14 mouse cellular contexts compared by ENCODE assay signal in the genomic region with DNA sequence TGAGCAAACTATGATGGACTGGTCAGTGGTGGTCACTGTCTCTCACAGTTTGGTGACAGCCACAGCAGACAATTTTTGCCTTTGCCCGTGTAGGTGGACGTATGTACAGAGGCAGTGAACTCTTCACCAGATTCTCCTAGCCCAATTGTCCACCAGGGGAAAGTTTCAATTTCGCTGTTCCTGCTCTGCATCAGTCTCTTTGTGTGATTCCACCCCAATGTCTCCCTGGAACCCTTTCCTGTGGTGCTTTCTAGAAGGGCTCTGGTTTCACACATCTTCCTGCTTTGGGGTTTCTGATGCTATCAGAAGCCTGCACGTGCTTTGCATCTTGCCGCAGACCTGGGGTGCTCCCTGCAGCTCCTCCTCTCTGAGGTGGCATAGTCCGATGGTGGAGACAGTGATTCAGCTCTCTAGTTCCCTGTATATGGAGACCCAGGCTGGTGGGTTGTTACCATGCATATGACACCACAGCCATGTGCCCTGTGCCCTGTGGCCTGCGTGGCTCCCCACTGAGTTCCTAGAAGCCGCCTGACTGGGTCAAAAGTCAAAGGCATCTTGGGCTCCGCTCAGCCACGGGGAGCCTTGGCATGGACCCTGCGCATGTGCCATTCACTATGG. TPM values are rescaled to one million over a fixed set of nuclear protein-coding genes. Genes with fewer than 3 reads are reported as not detected.
A peak's percentile ranks its signal among the peaks of the same experiment; 100 is the strongest.
DNase-seq lines count a peak whose midpoint lies in the region; ATAC-seq and TF ChIP-seq lines count a peak whose summit lies in the region.
"Had no signal": no experiment of that assay in that cellular context is flagged by ENCODE, and none has a peak within 500 bp of the region (broad histone marks: within the 10 kb centered on the region; RNA-seq: fewer than 3 reads in every experiment).

No protein-coding gene starts in this region.

- dilution Hi-C loops in CH12.LX (cut with MboI; ENCODE audit: extremely low pct_ligation_motif_present, extremely low pct_unique_long_range_greater_than_20kb, low sequenced_read_pairs) = no loop called here

- no peaks in the 10 kb centered on the region for H3K27me3 ChIP-seq in kidney, postnatal 0 days (ENCODE audit: insufficient read depth, low read length)
- no peaks in the 10 kb centered on the region for H3K27me3 ChIP-seq in kidney, embryonic 16.5 days (ENCODE audit: insufficient read depth, low read length)
- peaks cover 97% of the 10 kb centered on the region for H3K27me3 ChIP-seq in CH12.LX (replicated peaks)
- H3K27me3 ChIP-seq in hindbrain, embryonic 10.5 days (ENCODE audit: insufficient read depth, poor library complexity, severe bottlenecking) = no peaks in the 10 kb centered on the region; the same call in 1 of the 2 replicates
- H3K27me3 ChIP-seq: limb, embryonic 12.5 days; Patski had no signal

- 0 out of 2 replicates have a peak, but pooled peaks have one; percentile 2 for TF ChIP-seq CTCF in kidney, postnatal 0 days (IDR thresholded peaks at IDR 0.05; ENCODE audit: low read depth)
- no peak for TF ChIP-seq CTCF in CH12.LX (conservative IDR thresholded peaks at IDR 0.05 in 1 of 2, IDR thresholded peaks at IDR 0.05 in 1 of 2; ENCODE audit: low read depth in 2 of 2, low read length in 2 of 2)

- ATAC-seq in kidney, postnatal 0 days (replicated peaks; ENCODE audit: low FRiP score, low read depth) = no peak
- no peak for ATAC-seq in kidney, embryonic 16.5 days (ENCODE audit: low FRiP score, low TSS enrichment)
- ATAC-seq in inflammation-experienced regulatory T-cells, adult 6 months = peak; percentile 72
- ATAC-seq: liver, postnatal 0 days; Patski had no signal

- no peak for DNase-seq in kidney, postnatal 0 days (ENCODE audit: low spot score)
- no peak for DNase-seq in CH12.LX (ENCODE audit: extremely low read depth)
- peak; percentile 63 for DNase-seq in thymus, postnatal 0 days (ENCODE audit: low spot score)
- DNase-seq in right cerebral cortex, postnatal 36 days (ENCODE audit: low spot score in 2 of 2) = no peak
- no peak for DNase-seq in urinary bladder, postnatal 4 days (ENCODE audit: low spot score in 2 of 2)
- DNase-seq in hindbrain, embryonic 10.5 days (ENCODE audit: low spot score) = no peak
- DNase-seq: cerebellum, adult 8-10 months; liver, postnatal 0 days had no signal

- TF ChIP-seq POLR2A in CH12.LX (IDR thresholded peaks at IDR 0.05; ENCODE audit: low read depth, low read length) = no peak

- no peak overlapping the region for H3K4me2 ChIP-seq in kidney, postnatal 0 days (ENCODE audit: low read length)
- H3K4me2 ChIP-seq in kidney, embryonic 16.5 days (replicated peaks; ENCODE audit: low read depth, low read length) = no peak overlapping the region
- H3K4me2 ChIP-seq in CH12.LX (ENCODE audit: insufficient read depth, low read depth, poor library complexity, severe bottlenecking) = no peak overlapping the region
- H3K4me2 ChIP-seq: limb, embryonic 12.5 days; midbrain, embryonic 12.5 days had no signal

- H3K27ac ChIP-seq in kidney, postnatal 0 days = no peak overlapping the region
- H3K27ac ChIP-seq in kidney, embryonic 16.5 days (ENCODE audit: low read length) = no peak overlapping the region
- H3K27ac ChIP-seq in CH12.LX (ENCODE audit: insufficient read depth, low read depth) = no peak overlapping the region
- no peak overlapping the region for H3K27ac ChIP-seq in hindbrain, embryonic 10.5 days
- H3K27ac ChIP-seq: limb, embryonic 12.5 days; midbrain, embryonic 12.5 days had no signal

- no peaks in the 10 kb centered on the region for H3K36me3 ChIP-seq in kidney, postnatal 0 days (ENCODE audit: insufficient read depth, low read length)
- no peaks in the 10 kb centered on the region for H3K36me3 ChIP-seq in kidney, embryonic 16.5 days (ENCODE audit: insufficient read depth, low read length)
- no peaks in the 10 kb centered on the region for H3K36me3 ChIP-seq in CH12.LX (replicated peaks in 1 of 2; ENCODE audit: control insufficient read depth in 1 of 2, insufficient read depth in 1 of 2, low read length in 1 of 2)
- no peaks in the 10 kb centered on the region for H3K36me3 ChIP-seq in hindbrain, embryonic 10.5 days
- H3K36me3 ChIP-seq: limb, embryonic 12.5 days; midbrain, embryonic 12.5 days had no signal

- in situ Hi-C loops in CH12.LX (cut with MboI; ENCODE audit: low pct_ligation_motif_present, low pct_unique_long_range_greater_than_20kb, low sequenced_read_pairs) = no loop called here

- no peaks in the 10 kb centered on the region for H3K9me3 ChIP-seq in kidney, postnatal 0 days (replicated peaks; ENCODE audit: low read length)
- H3K9me3 ChIP-seq in kidney, embryonic 16.5 days (ENCODE audit: low read length) = no peaks in the 10 kb centered on the region
- H3K9me3 ChIP-seq in CH12.LX (replicated peaks; ENCODE audit: low read length) = peaks cover 5% of the 10 kb centered on the region
- H3K9me3 ChIP-seq in hindbrain, embryonic 10.5 days = no peaks in the 10 kb centered on the region
- H3K9me3 ChIP-seq: limb, embryonic 12.5 days; midbrain, embryonic 12.5 days had no signal

- H3K79me2 ChIP-seq in CH12.LX (replicated peaks; ENCODE audit: control insufficient read depth, extremely low read depth, insufficient read depth, poor library complexity, severe bottlenecking) = no peaks in the 10 kb centered on the region

- WGBS in kidney, postnatal 0 days = 80% methylated on average over 11 of the region's 11 CpGs
- WGBS in kidney, embryonic 16.5 days = 75% methylated on average over 11 of the region's 11 CpGs
- WGBS in hindbrain, embryonic 10.5 days = 81% methylated on average over 11 of the region's 11 CpGs

- no peak overlapping the region for H3K9ac ChIP-seq in kidney, postnatal 0 days (ENCODE audit: low read depth, low read length)
- H3K9ac ChIP-seq in kidney, embryonic 16.5 days (replicated peaks; ENCODE audit: low read length) = no peak overlapping the region
- no peak overlapping the region for H3K9ac ChIP-seq in CH12.LX (ENCODE audit: insufficient read depth, low read depth)
- H3K9ac ChIP-seq: limb, embryonic 12.5 days; liver, postnatal 0 days; midbrain, embryonic 12.5 days had no signal

- no peak for TF ChIP-seq EP300 in CH12.LX (IDR thresholded peaks at IDR 0.05; ENCODE audit: low read length)

- no peaks in the 10 kb centered on the region for H3K4me1 ChIP-seq in kidney, postnatal 0 days (replicated peaks; ENCODE audit: insufficient read depth, low read length)
- H3K4me1 ChIP-seq in kidney, embryonic 16.5 days (ENCODE audit: insufficient read depth, low read length) = peaks cover 17% of the 10 kb centered on the region
- no peaks in the 10 kb centered on the region for H3K4me1 ChIP-seq in CH12.LX (ENCODE audit: control insufficient read depth in 1 of 2, insufficient read depth in 2 of 2)
- H3K4me1 ChIP-seq in hindbrain, embryonic 10.5 days (replicated peaks) = peaks cover 24% of the 10 kb centered on the region
- H3K4me1 ChIP-seq: midbrain, embryonic 12.5 days had no signal

- no peak for TF ChIP-seq RAD21 in CH12.LX (IDR thresholded peaks at IDR 0.05; ENCODE audit: low read depth, low read length)

- H3K4me3 ChIP-seq in kidney, postnatal 0 days (replicated peaks; ENCODE audit: low read depth, low read length) = no peak overlapping the region
- no peak overlapping the region for H3K4me3 ChIP-seq in kidney, embryonic 16.5 days (ENCODE audit: low read length)
- H3K4me3 ChIP-seq in CH12.LX (replicated peaks in 1 of 3; ENCODE audit: low read depth in 2 of 3, low read length in 2 of 3, poor library complexity in 1 of 3) = no peak overlapping the region
- no peak overlapping the region for H3K4me3 ChIP-seq in hindbrain, embryonic 10.5 days
- H3K4me3 ChIP-seq: erythroblast, embryonic 14.5 days; limb, embryonic 12.5 days; midbrain, embryonic 12.5 days had no signal

TF ChIP-seq in CH12.LX, 34 proteins besides CTCF, POLR2A, EP300 and RAD21:
- TF ChIP-seq PAX5 (IDR thresholded peaks at IDR 0.05; ENCODE audit: low read length) (no peak), BHLHE40 (IDR thresholded peaks at IDR 0.05; ENCODE audit: low read depth, low read length) (peak; percentile 61), NRF1 (IDR thresholded peaks at IDR 0.05; ENCODE audit: low read depth, low read length) (no peak), CHD2 (IDR thresholded peaks at IDR 0.05; ENCODE audit: low read length) (no peak), JUND (conservative IDR thresholded peaks at IDR 0.05; ENCODE audit: low read depth, low read length) (no peak), CHD1 (IDR thresholded peaks at IDR 0.05; ENCODE audit: low read depth, low read length) (no peak), SIN3A (IDR thresholded peaks at IDR 0.05; ENCODE audit: low read length) (no peak), USF1 (IDR thresholded peaks at IDR 0.05; ENCODE audit: low read depth, low read length) (no peak)

RNA-seq across cellular contexts. Expression of gene Tmem189, which starts 34.1 kb away (rescaled TPM):
- 64.6 and 65.2 TPM in 2 replicates for polyA plus RNA-seq in kidney, postnatal 0 days (2015; fragmentation: Nextera tagmentation; extraction: Ambion mirVana)
- 54.9 and 58.8 TPM in 2 replicates for polyA plus RNA-seq in kidney, embryonic 16.5 days (2015; fragmentation: Nextera tagmentation; extraction: Ambion mirVana)
- 30.9 and 31.0 TPM in 2 replicates for total RNA-seq in CH12.LX (2012; rRNA removed)
- 25.1 and 27.9 TPM in 2 replicates for total RNA-seq in CH12.LX (2014; rRNA removed)
- polyA plus RNA-seq in CH12.LX (2012; ENCODE audit: insufficient read length, low read depth) = 29.4 and 29.5 TPM in 2 replicates
- polyA plus RNA-seq in inflammation-experienced regulatory T-cells, adult 6 months (2017; shearing (Covaris generic)) = 10 to 100 TPM; 12.5 to 16.8 (median 12.8) TPM
- polyA plus RNA-seq in thymus, postnatal 0 days (2015; fragmentation: Nextera tagmentation; extraction: Ambion mirVana) = 43.7 and 47.7 TPM in 2 replicates
- 41.2 and 43.8 TPM in 2 replicates for polyA plus RNA-seq in hindbrain, embryonic 10.5 days (2016; fragmentation: Nextera tagmentation; extraction: Ambion mirVana)

RNA-seq across cellular contexts. Expression of gene Cebpb, which starts 35.0 kb away (rescaled TPM):
- polyA plus RNA-seq in kidney, postnatal 0 days (2015; fragmentation: Nextera tagmentation; extraction: Ambion mirVana) = 13.0 and 22.2 TPM in 2 replicates
- polyA plus RNA-seq in kidney, embryonic 16.5 days (2015; fragmentation: Nextera tagmentation; extraction: Ambion mirVana) = 0.34 and 0.45 TPM in 2 replicates
- 2.3 and 6.2 TPM in 2 replicates for total RNA-seq in CH12.LX (2012; rRNA removed)
- 0.19 TPM in 1 of 2 replicates, not detected in the other for total RNA-seq in CH12.LX (2014; rRNA removed)
- 0.24 TPM in 1 of 2 replicates, not detected in the other for polyA plus RNA-seq in CH12.LX (2012; ENCODE audit: insufficient read length, low read depth)
- polyA plus RNA-seq in inflammation-experienced regulatory T-cells, adult 6 months (2017; shearing (Covaris generic)) = 1 to 10 TPM in 2 of 3 experiments, under 1 TPM in 1; 0.65 to 3.2 (median 2.1) TPM
- polyA plus RNA-seq in thymus, postnatal 0 days (2015; fragmentation: Nextera tagmentation; extraction: Ambion mirVana) = 7.3 and 7.8 TPM in 2 replicates
- 1.1 and 1.5 TPM in 2 replicates for polyA plus RNA-seq in hindbrain, embryonic 10.5 days (2016; fragmentation: Nextera tagmentation; extraction: Ambion mirVana)
